Mouse (Mus musculus) ES-E14 (cell line): ENCODE measurements around the gene Grin2d. TPM values are rescaled to one million over a fixed set of nuclear protein-coding genes. Genes with fewer than 3 reads are reported as not detected.

Experiments used
- DNase-seq: peaks from one replicate; pipeline ENCODE4 v3.0.0-alpha.2; 2013; ENCODE audit warnings: low read depth, low spot score
- H3K27ac ChIP-seq: 2 replicates; pipeline ENCODE4 v1.5.1; 2012; ENCODE audit warnings: low read depth, mild to moderate bottlenecking, low read length, moderate library complexity, mixed read lengths; ENCODE audit not compliant: poor library complexity, insufficient read depth, severe bottlenecking
- H3K36me3 ChIP-seq: 2 replicates; pipeline ENCODE4 v1.6.1; 2012; ENCODE audit warnings: mild to moderate bottlenecking, low read length, moderate library complexity, mixed read lengths; ENCODE audit not compliant: control insufficient read depth, poor library complexity, insufficient read depth, severe bottlenecking
- H3K4me1 ChIP-seq, 2 experiments: fragments of 150-350 bp in 1 of 2; sonication (generic) in 1 of 2; 2 replicates each; pipeline ENCODE4 v1.6.1; 2012; ENCODE audit warnings: low read length in 2 of 2, mild to moderate bottlenecking in 1 of 2, mixed read lengths in 1 of 2; ENCODE audit not compliant: control insufficient read depth in 2 of 2, insufficient read depth in 2 of 2, poor library complexity in 1 of 2
- H3K4me3 ChIP-seq, 2 experiments: fragments of 150-350 bp in 1 of 2; sonication (generic) in 1 of 2; 2 replicates each; pipeline ENCODE4 v1.5.1; 2012; ENCODE audit warnings: low read length in 2 of 2, low read depth in 1 of 2, mild to moderate bottlenecking in 1 of 2, mixed read lengths in 1 of 2; ENCODE audit not compliant: insufficient read depth in 1 of 2, poor library complexity in 1 of 2, severe bottlenecking in 1 of 2
- H3K9ac ChIP-seq: 2 replicates; pipeline ENCODE4 v1.6.1; 2012; ENCODE audit warnings: low read depth, mild to moderate bottlenecking, low read length, mixed read lengths; ENCODE audit not compliant: poor library complexity, insufficient read depth, severe bottlenecking
- H3K9me3 ChIP-seq: fragments of 150-350 bp; sonication (generic); 2 replicates; pipeline ENCODE4 v1.6.1; 2012; ENCODE audit warnings: low read depth, mild to moderate bottlenecking, low read length; ENCODE audit not compliant: control insufficient read depth, insufficient read depth
- CHD2 ChIP-seq: IDR thresholded peaks from 2 replicates; pipeline ENCODE4 v1.6.1; 2014; ENCODE audit warnings: mild to moderate bottlenecking, low read depth, low read length, inconsistent platforms
- HCFC1 ChIP-seq: IDR thresholded peaks from 2 replicates; pipeline ENCODE4 v1.6.1; 2012; ENCODE audit warnings: low read length, inconsistent platforms, borderline replicate concordance; ENCODE audit not compliant: insufficient read depth
- MAFK ChIP-seq: IDR thresholded peaks from 2 replicates; pipeline ENCODE4 v1.6.1; 2014; ENCODE audit warnings: mild to moderate bottlenecking, low read depth, low read length, inconsistent platforms; ENCODE audit not compliant: insufficient read depth
- ZC3H11A ChIP-seq: IDR thresholded peaks from 2 replicates; pipeline ENCODE4 v1.6.1; 2012; ENCODE audit warnings: low read depth, mild to moderate bottlenecking, inconsistent platforms, low read length, borderline replicate concordance
- ZNF384 ChIP-seq: IDR thresholded peaks from 2 replicates; pipeline ENCODE4 v1.6.1; 2012; ENCODE audit warnings: low read depth, low read length, inconsistent platforms
- in situ Hi-C, 2 experiments: fragments of 600-800 bp; cut with MboI; formaldehyde crosslinking; loops; one replicate each; pipeline ENCODE4 v1.15.1; 2025; ENCODE audit warnings: low sequenced_read_pairs in 2 of 2, inconsistent platforms in 1 of 2; ENCODE audit not compliant: unreplicated experiment in 2 of 2
- total RNA-seq: library from RNA; depleted of rRNA; stranded (reverse); fragments of 300-350 nt; gene quantifications from 2 replicates; pipeline ENCODE4 v1.2.3, GENCODE M21; 2012

Gene Grin2d
- total RNA-seq, 1 experiment = 0.67 TPM

- Histone ChIP-seq H3K36me3 (no peaks in the 10 kb centered on the region; the same call in 1 of the 2 replicates), H3K4me3 (peak overlapping the region; percentile 53 to 71), H3K4me1 (peaks cover 2 to 21% of the 10 kb centered on the region in 2 experiments; a peak in 3 of 4 replicates), H3K9ac (peak overlapping the region; percentile 48), H3K27ac (no peak overlapping the region), H3K9me3 (no peaks in the 10 kb centered on the region)
- no peak for TF ChIP-seq ZC3H11A
- no peak for DNase-seq
- in situ Hi-C loops = no loop called here
Measured at GRCm38 (mm10) chr7:45787642-45788041, 90.5 kb downstream of the Grin2d start.

- H3K9me3 ChIP-seq = no peaks in the 10 kb centered on the region
- peak overlapping the region; percentile 54; the same call in 1 of the 2 replicates for H3K9ac ChIP-seq
- peak overlapping the region; percentile 53 to 71 for H3K4me3 ChIP-seq
- H3K4me1 ChIP-seq = peaks cover 2 to 17% of the 10 kb centered on the region in 2 experiments; a peak in 3 of 4 replicates
- H3K36me3 ChIP-seq = no peaks in the 10 kb centered on the region; the same call in 1 of the 2 replicates
- peak; percentile 89 for DNase-seq
- in situ Hi-C loops = no loop called here
- no peak overlapping the region for H3K27ac ChIP-seq
- TF ChIP-seq CHD2 (peak; percentile 83), ZNF384 (no peak)
Measured at GRCm38 (mm10) chr7:45786661-45787413, 91.3 kb downstream of the Grin2d start.

GRCm38 (mm10) chr7:45786136-45786578 is 92.0 kb downstream of the Grin2d start:
- H3K4me1 ChIP-seq = peaks cover 2 to 17% of the 10 kb centered on the region in 2 experiments; a peak in 3 of 4 replicates
- H3K36me3 ChIP-seq = no peaks in the 10 kb centered on the region; the same call in 1 of the 2 replicates
- peak; percentile 98 for TF ChIP-seq HCFC1
- TF ChIP-seq MAFK = no peak
- no peak for TF ChIP-seq ZC3H11A
- peak; percentile 45; the same call in 1 of the 2 replicates for TF ChIP-seq CHD2
- TF ChIP-seq ZNF384 = no peak
- no peak overlapping the region for H3K27ac ChIP-seq
- in situ Hi-C loops = no loop called here
- no peaks in the 10 kb centered on the region for H3K9me3 ChIP-seq
- DNase-seq = peak; percentile 71
- H3K4me3 ChIP-seq = peak overlapping the region; percentile 71 to 80
- H3K9ac ChIP-seq = peak overlapping the region; percentile 66; the same call in 1 of the 2 replicates

GRCm38 (mm10) chr7:45785388-45786135 is 92.6 kb downstream of the Grin2d start:
- H3K9me3 ChIP-seq = no peaks in the 10 kb centered on the region
- H3K4me3 ChIP-seq = peak overlapping the region; percentile 71 to 80
- no peak for DNase-seq
- no peaks in the 10 kb centered on the region; the same call in 1 of the 2 replicates for H3K36me3 ChIP-seq
- in situ Hi-C loops = no loop called here
- H3K9ac ChIP-seq = peak overlapping the region; percentile 66; the same call in 1 of the 2 replicates
- H3K4me1 ChIP-seq = peaks cover 2 to 17% of the 10 kb centered on the region in 2 experiments; a peak in 3 of 4 replicates
- no peak for TF ChIP-seq CHD2
- TF ChIP-seq ZNF384 = no peak
- no peak for TF ChIP-seq HCFC1
- no peak for TF ChIP-seq MAFK
- TF ChIP-seq ZC3H11A = no peak
- no peak overlapping the region for H3K27ac ChIP-seq
